Mouse (Mus musculus) liver, embryonic 16.5 days (tissue): Measurements from ENCODE around the gene Zfp169. TPM values are rescaled to one million over a fixed set of nuclear protein-coding genes. Genes with fewer than 3 reads are reported as not detected.
A peak's percentile ranks its signal among the peaks of the same experiment; 100 is the strongest.

ENCODE experiments used
- ATAC-seq: fragments of 200-750 bp; cut with Nextera tagmentation; 2 replicates; pipeline ENCODE4 v1.8.0; 2017; ENCODE audit warnings: low read depth, mild to moderate bottlenecking, moderate number of reproducible peaks, moderate library complexity
- H3K27ac ChIP-seq: fragments of 300-500 bp; sonication (generic); 2 replicates; pipeline ENCODE4 v1.5.1; 2014; ENCODE audit warnings: mild to moderate bottlenecking, low read length
- H3K27me3 ChIP-seq: fragments of 300-500 bp; sonication (generic); 2 replicates; pipeline ENCODE4 v1.6.1; 2014; ENCODE audit warnings: low read depth, low read length, mixed read lengths; ENCODE audit not compliant: control insufficient read depth, insufficient read depth
- H3K36me3 ChIP-seq: fragments of 300-500 bp; sonication (generic); 2 replicates; pipeline ENCODE4 v1.6.1; 2014; ENCODE audit warnings: mild to moderate bottlenecking; ENCODE audit not compliant: control insufficient read depth, insufficient read depth
- H3K4me1 ChIP-seq: fragments of 300-500 bp; sonication (generic); 2 replicates; pipeline ENCODE4 v1.6.1; 2014; ENCODE audit warnings: low read depth, low read length, mixed read lengths; ENCODE audit not compliant: control insufficient read depth
- H3K4me2 ChIP-seq: fragments of 300-500 bp; sonication (generic); 2 replicates; pipeline ENCODE4 v1.6.1; 2014; ENCODE audit warnings: low read depth, low read length, mixed read lengths
- H3K4me3 ChIP-seq: fragments of 300-500 bp; sonication (generic); 2 replicates; pipeline ENCODE4 v1.5.1; 2014; ENCODE audit warnings: low read depth, mild to moderate bottlenecking, low read length
- H3K9ac ChIP-seq: fragments of 300-500 bp; sonication (generic); 2 replicates; pipeline ENCODE4 v1.6.1; 2014; ENCODE audit warnings: low read depth, low read length
- H3K9me3 ChIP-seq: fragments of 300-500 bp; sonication (generic); replicated peaks from 2 replicates; pipeline ENCODE4 v1.6.1; 2016; ENCODE audit warnings: low read length; ENCODE audit not compliant: control insufficient read depth
- WGBS: fragments of 180-500 bp; shearing (Covaris S2); extraction: QIAGEN DNeasy Blood & Tissue Kit; methylation state at CpG from one replicate; pipeline ENCODE4 v1.1.7; 2014; ENCODE audit not compliant: insufficient replicate concordance; 5-methylcytosine and 5-hydroxymethylcytosine counted together
- polyA plus RNA-seq: library from polyadenylated mRNA; unstranded; fragments of >200 nt; fragmentation: Nextera tagmentation; extraction: Ambion mirVana; gene quantifications from 2 replicates; pipeline ENCODE4 v1.2.1, GENCODE M21; 2015

The Zfp169 gene
- polyA plus RNA-seq: 0.90 and 1.1 TPM in 2 replicates

DNA sequence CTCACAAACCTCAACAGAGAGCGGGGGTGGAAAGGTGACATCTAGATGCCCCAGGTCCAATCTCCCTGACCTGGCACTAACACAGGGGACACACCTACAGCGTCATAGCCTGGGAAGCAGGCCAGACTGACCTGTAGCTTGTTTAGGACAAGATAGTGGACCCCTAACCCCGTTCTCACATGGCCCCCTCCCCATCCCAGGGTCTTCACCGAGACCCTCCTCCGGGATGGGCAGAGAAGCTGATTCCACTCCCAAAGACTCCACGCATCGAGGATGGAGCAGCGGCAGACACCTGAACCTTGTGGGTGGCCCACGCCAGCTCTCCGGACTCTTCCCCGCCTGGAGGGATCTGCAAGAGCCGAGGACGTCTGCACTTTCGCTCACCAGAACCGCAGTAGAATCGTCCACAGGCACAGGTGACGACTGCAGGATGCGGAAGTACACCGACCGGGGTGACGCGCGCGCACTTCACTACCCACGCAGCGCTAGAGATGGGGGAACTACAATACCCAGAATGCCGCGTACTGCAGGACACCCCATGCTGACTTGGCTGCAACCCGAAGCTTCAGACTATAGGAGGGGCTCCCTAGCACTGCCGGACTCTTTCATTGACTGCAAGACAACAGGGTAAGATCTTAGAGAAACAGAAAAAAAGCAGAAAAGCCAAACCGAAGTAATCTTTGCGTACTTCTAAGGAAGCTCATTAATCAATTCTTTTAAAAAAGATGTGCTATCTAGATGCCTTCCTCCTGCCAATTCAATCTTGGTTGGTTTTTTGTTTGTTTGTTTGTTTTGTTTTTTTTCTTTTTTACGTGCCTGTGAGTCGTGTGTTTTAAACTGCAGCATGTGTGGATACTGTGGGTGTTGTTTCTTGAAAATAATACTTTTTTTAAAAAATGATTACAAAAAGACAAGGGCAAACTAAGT is at the start of gene Zfp169, which contains the start of gene A830005F24Rik:
Gene Zfp169, minus strand, starts transcription at position 449 of the 927 bp plus-strand sequence.
Gene A830005F24Rik, plus strand, starts transcription at position 568 of the 927 bp plus-strand sequence.
- peak within 1 kb of the TSS; percentile 83 for H3K4me2 ChIP-seq
- no peaks in the 10 kb centered on the region for H3K27me3 ChIP-seq
- peak within 1 kb of the TSS; percentile 76 for H3K9ac ChIP-seq
- 0 out of 2 replicates have a peak within 1 kb of the TSS, but pooled peaks have one; percentile 48 for H3K27ac ChIP-seq
- peak within 1 kb of the TSS; percentile 76 for H3K4me3 ChIP-seq
- peak; percentile 98 for ATAC-seq
- H3K36me3 ChIP-seq: no peaks in the 10 kb centered on the region
- peaks cover 4% of the 10 kb centered on the region; the same call in 1 of the 2 replicates for H3K4me1 ChIP-seq
- no peaks in the 10 kb centered on the region for H3K9me3 ChIP-seq
- 2% methylated on average over 34 of the region's 34 CpGs for WGBS

DNA sequence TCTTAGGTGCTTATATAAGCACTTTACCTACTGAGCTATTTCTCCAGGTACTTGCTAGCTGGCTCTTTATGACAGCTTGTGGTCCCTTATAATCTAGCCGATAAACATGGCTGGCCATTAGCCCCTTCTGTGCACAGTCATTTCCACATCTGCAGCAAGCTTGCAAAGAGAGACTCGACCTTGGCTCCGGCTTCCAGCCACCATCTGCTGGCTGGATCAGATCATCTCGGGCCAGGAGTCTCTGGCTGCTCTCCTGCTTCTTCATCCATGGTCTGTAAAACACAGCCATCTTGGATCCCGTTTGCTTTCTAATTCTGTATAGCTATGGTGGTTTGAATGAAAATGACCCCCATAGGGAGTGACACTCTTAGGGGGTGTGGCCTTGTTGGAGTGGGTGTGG is 49.1 kb upstream of the Zfp169 start:
- no peak overlapping the region for H3K4me3 ChIP-seq
- H3K9ac ChIP-seq: no peak overlapping the region
- 0 out of 2 replicates have a peak, but pooled peaks cover 3% of the 10 kb centered on the region for H3K9me3 ChIP-seq
- no peak for ATAC-seq
- WGBS: 73% methylated on average over 5 of the region's 5 CpGs
- H3K36me3 ChIP-seq: no peaks in the 10 kb centered on the region
- H3K27ac ChIP-seq: no peak overlapping the region
- H3K27me3 ChIP-seq: no peaks in the 10 kb centered on the region
- H3K4me2 ChIP-seq: no peak overlapping the region
- no peaks in the 10 kb centered on the region for H3K4me1 ChIP-seq

- 0 out of 2 replicates have a peak, but pooled peaks cover 3% of the 10 kb centered on the region for H3K9me3 ChIP-seq
- H3K4me2 ChIP-seq: no peak overlapping the region
- H3K36me3 ChIP-seq: no peaks in the 10 kb centered on the region
- 68% methylated on average over 2 of the region's 2 CpGs for WGBS
- ATAC-seq: no peak
- H3K27ac ChIP-seq: no peak overlapping the region
- no peaks in the 10 kb centered on the region for H3K27me3 ChIP-seq
- no peak overlapping the region for H3K9ac ChIP-seq
- no peaks in the 10 kb centered on the region for H3K4me1 ChIP-seq
- H3K4me3 ChIP-seq: no peak overlapping the region
These were observed 48.2 kb upstream of the Zfp169 start for GRCm38 (mm10) chr13:48561481-48561880.

- no peaks in the 10 kb centered on the region for H3K36me3 ChIP-seq
- no peaks in the 10 kb centered on the region; the same call in 1 of the 2 replicates for H3K4me1 ChIP-seq
- no peak overlapping the region for H3K27ac ChIP-seq
- 24% methylated on average over 1 of the region's 1 CpGs for WGBS
- H3K4me2 ChIP-seq: no peak overlapping the region
- H3K4me3 ChIP-seq: no peak overlapping the region
- no peaks in the 10 kb centered on the region for H3K9me3 ChIP-seq
- H3K27me3 ChIP-seq: no peaks in the 10 kb centered on the region
- ATAC-seq: no peak
- no peak overlapping the region for H3K9ac ChIP-seq
These were observed 42.7 kb upstream of the Zfp169 start for GRCm38 (mm10) chr13:48555976-48556375.

DNA sequence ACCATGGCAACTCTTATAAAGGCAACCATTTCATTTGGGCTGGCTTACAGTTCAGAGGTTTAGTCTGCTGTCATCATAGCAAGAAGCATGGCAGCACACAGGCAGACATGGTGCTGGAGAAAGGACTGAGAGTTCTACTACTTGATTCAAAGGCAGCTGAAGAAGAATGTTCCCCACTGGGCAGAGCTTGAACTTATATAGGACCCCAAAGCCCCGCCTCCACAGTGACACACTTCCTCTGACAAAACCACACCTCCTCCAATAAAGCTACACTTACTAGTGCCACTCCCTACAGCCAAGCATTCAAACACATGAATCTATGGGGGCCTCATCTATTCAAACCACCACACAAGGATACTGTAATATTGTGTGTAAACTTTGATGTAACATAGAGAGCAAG is 41.3 kb upstream of the Zfp169 start:
- no peak for ATAC-seq
- H3K9ac ChIP-seq: no peak overlapping the region
- WGBS: 36% methylated on average over 1 of the region's 1 CpGs

GRCm38 (mm10) chr13:48553511-48553910 is 40.3 kb upstream of the Zfp169 start:
- no peak for ATAC-seq
- no peak overlapping the region for H3K27ac ChIP-seq
- H3K4me3 ChIP-seq: no peak overlapping the region
- H3K36me3 ChIP-seq: no peaks in the 10 kb centered on the region
- H3K4me1 ChIP-seq: no peaks in the 10 kb centered on the region; the same call in 1 of the 2 replicates
- H3K9ac ChIP-seq: no peak overlapping the region
- H3K27me3 ChIP-seq: no peaks in the 10 kb centered on the region
- 58% methylated on average over 5 of the region's 5 CpGs for WGBS
- no peak overlapping the region for H3K4me2 ChIP-seq
- no peaks in the 10 kb centered on the region for H3K9me3 ChIP-seq

More for the DNA sequence above, 41.3 kb upstream of the Zfp169 start:
- no peak overlapping the region for H3K4me3 ChIP-seq
- no peak overlapping the region for H3K4me2 ChIP-seq
- H3K4me1 ChIP-seq: no peaks in the 10 kb centered on the region; the same call in 1 of the 2 replicates
- H3K27me3 ChIP-seq: no peaks in the 10 kb centered on the region
- H3K27ac ChIP-seq: no peak overlapping the region
- H3K9me3 ChIP-seq: no peaks in the 10 kb centered on the region
- H3K36me3 ChIP-seq: no peaks in the 10 kb centered on the region

- Histone ChIP-seq H3K4me2 (no peak overlapping the region), H3K4me1 (no peaks in the 10 kb centered on the region; the same call in 1 of the 2 replicates), H3K36me3 (no peaks in the 10 kb centered on the region), H3K9me3 (no peaks in the 10 kb centered on the region), H3K4me3 (no peak overlapping the region), H3K27ac (no peak overlapping the region), H3K27me3 (no peaks in the 10 kb centered on the region), H3K9ac (no peak overlapping the region)
- WGBS: 55% methylated on average over 21 of the region's 21 CpGs
- peak; percentile 37; the same call in 1 of the 2 replicates for ATAC-seq
These were observed 39.2 kb upstream of the Zfp169 start for GRCm38 (mm10) chr13:48552181-48553090.

DNA sequence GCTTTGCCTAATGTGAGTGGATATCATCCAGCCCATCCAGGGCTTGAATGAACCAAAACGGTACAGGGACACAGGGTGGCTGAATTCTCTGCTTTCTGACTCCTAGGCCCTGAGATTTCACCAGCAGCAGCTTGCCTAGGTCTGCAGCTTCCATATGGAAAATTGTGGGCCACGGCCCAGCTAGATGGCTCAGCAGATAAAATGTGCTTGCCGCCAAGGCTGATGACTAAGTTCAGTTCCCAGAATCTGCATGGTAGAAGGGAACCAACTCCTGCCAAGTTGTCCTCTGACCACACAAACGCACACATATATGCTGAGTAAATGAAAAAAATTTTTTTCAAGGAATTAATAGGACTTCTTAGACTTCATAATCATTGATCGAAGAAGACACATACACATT is 35.0 kb upstream of the Zfp169 start:
- ATAC-seq: no peak
- Histone ChIP-seq H3K27me3 (no peaks in the 10 kb centered on the region), H3K4me3 (no peak overlapping the region), H3K4me1 (peaks cover 13% of the 10 kb centered on the region), H3K9ac (no peak overlapping the region), H3K27ac (no peak overlapping the region), H3K4me2 (no peak overlapping the region), H3K9me3 (no peaks in the 10 kb centered on the region), H3K36me3 (no peaks in the 10 kb centered on the region)
- 75% methylated on average over 5 of the region's 5 CpGs for WGBS
